Mouse (Mus musculus): Measurements from ENCODE around the gene Txndc16. TPM values are rescaled to one million over a fixed set of nuclear protein-coding genes. Genes with fewer than 3 reads are reported as not detected.

Gene Txndc16
- total RNA-seq, 2 experiments from 2014 or later: 13.1 to 14.7 TPM

GRCm38 (mm10) chr14:45155511-45156173, 64.5 kb downstream of the Txndc16 start:
- no peak for DNase-seq (ENCODE audit: low spot score in 2 of 2)

- no peak for DNase-seq (ENCODE audit: low spot score in 2 of 2)
Observed at GRCm38 (mm10) chr14:45153258-45153657, 66.9 kb downstream of the Txndc16 start.

GRCm38 (mm10) chr14:45142511-45142910, 77.6 kb downstream of the Txndc16 start:
- DNase-seq (ENCODE audit: low spot score in 2 of 2): peak in 1 of 2 experiments; percentile 19

- no peak for DNase-seq (ENCODE audit: low spot score in 2 of 2)
Observed at GRCm38 (mm10) chr14:45140344-45141080, 79.6 kb downstream of the Txndc16 start.

GRCm38 (mm10) chr14:45135961-45136360, 84.2 kb downstream of the Txndc16 start:
- no peak for DNase-seq (ENCODE audit: low spot score in 2 of 2)

GRCm38 (mm10) chr14:45135560-45135959, 84.6 kb downstream of the Txndc16 start:
- no peak for DNase-seq (ENCODE audit: low spot score in 2 of 2)

DNA sequence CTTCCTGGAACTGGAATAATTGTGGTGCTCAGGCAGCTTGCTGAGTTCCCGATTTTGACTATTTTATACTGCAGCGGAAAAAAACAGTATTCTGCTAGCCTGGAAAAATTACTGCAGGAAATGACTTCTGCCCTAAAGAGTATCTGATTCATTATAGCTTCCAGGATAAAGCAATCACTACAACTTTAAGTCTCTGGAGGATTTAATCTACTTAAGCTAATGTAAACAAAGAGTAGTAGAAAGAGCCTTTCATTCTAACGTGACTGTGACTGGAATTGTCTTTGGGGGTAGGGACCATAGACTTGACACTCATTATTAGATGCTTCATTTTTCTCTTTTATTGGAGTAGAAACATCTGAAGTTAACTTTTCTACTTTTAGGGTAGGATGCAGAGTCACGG, 101.8 kb downstream of the Txndc16 start:
- no peak for DNase-seq (ENCODE audit: low spot score in 2 of 2)

DNA sequence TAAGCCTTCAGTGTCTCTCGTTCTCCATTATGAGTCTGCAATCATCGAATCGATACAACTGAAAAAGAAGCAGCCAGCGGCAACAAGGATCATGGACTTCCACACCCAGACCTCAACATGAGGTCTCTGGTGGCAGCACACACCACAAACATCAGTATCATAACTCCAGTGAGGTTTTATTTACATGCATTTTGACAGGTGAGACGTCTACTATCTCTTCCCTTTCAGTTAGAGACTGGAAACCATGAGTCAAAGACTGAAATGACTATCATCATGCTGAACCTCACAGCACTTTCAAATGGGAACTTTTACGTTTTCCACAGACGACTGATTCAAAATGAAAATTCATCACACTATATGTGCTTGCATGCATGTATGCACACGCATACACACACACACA, 117.9 kb downstream of the Txndc16 start:
- DNase-seq (ENCODE audit: low spot score in 2 of 2): no peak

GRCm38 (mm10) chr14:45092327-45092726, 127.8 kb downstream of the Txndc16 start:
- no peak for DNase-seq (ENCODE audit: low spot score in 2 of 2)

DNA sequence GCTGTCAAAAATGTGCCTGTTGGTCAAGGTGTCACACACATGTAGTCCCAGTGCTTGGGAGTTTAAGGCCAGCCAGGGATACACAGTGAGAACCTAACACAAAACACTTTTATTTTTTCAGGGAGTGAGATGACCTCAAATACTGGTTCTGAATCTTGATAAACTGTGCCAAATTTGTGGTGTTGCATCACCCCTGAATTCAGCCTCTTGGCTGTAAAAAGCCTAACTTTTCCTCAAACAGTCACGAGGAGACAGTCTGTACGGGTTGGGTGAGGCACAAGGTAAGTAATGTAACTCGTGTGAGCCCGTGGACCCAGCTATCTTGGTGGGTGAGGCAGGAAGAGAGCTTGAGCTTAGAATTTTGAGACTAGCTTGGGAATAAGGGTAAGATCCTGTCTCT, 130.1 kb downstream of the Txndc16 start:
- no peak for DNase-seq (ENCODE audit: low spot score in 2 of 2)

DNA sequence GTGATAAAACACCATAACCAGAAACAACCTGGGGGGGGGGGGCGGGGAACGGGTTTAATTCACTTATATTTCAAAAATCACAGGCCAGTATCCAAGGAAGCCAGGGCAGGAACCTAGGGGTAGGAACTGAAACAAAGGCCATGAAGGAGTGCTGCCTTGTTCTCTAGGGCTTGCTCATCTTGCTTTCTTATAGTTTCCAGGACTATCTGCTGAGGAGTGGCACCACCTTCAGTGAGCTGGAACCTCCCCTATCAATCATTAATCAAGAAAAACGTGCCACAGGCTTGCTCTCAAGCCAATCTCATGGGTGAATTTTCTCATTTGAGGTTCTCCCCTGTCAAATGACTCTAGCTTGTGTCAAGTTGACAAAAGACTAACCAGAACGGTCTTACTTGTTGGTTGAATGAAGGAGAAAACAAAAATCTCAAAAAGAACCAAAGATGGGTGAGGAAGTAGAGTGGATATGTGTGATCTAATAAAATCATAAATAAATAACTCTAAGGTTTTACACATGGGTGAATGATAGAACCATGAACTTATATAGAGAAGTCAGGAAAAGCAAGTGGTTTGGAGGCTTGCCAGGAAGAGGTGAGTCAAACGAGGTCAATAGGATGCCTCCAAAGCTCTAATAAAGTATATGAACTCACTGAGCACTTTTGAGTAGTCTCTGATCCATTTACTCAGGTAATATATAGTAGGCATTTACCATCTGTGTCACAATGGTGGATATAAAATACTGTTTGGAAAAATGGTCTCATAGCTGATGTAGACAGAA, 134.3 kb downstream of the Txndc16 start:
- DNase-seq (ENCODE audit: low spot score in 2 of 2): no peak

DNA sequence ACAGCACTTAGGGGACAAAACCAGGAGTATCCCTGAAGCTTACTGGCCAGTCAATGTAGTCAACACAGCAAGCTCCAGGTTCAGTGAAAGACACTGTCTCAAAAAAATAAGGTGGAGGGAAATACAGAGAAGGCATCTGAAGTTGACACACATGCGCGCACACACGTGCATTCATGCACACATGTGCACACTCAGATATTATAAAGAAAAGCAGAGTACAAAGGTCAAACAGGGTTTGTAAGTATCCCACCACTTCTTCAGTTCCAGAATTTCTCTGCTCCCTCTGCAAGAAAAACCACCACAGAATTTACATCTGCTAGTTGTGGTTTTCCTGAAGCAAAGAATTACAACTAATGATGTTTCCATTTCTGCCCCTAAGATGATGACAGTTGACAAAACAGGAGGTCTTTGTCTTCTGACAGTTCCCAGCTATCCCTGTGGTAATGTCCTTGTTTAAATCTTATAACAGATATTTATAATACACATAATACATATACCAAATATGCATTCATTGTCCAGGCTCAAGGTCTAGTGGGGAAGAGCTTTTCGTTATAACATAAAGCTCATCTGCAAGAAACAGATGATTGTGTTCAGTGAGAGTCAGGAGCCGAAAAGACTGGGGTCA, 135.4 kb downstream of the Txndc16 start:
- DNase-seq (ENCODE audit: low spot score in 2 of 2): no peak

DNA sequence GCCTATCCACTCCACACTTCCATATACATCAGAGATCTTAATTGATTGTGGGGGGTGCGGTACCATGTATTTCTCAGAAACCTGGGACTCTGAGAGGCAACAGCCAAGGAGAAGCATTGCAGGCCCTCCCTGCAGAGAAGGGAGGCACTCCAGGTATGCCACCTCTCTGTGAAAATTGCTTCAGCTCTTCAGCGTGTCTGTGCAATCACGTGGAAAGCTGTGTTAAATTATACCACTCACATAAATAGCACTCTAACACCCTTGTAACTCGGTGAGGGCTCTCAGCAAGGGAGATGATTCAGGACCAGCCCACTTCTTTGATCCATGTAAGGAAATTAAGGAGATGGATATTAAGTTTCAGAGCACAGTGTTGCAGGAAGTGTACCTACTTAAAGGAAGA, 136.6 kb downstream of the Txndc16 start:
- no peak for DNase-seq (ENCODE audit: low spot score in 2 of 2)

Other genes starting within 250 kb of the Txndc16 start
- under 1 TPM; 0.37 to 0.62 TPM for gene Ptger2, start 232.1 kb downstream of the Txndc16 start, total RNA-seq (2021)
- gene Gpr137c, start 611 bp downstream of the Txndc16 start, total RNA-seq (2021): 1 to 10 TPM; 3.0 to 5.0 TPM
- 10 to 100 TPM; 11.1 to 16.8 TPM for gene Ero1l, start 98.4 kb upstream of the Txndc16 start, total RNA-seq (2021)
- gene Psmc6, start 109.5 kb upstream of the Txndc16 start, total RNA-seq (2021): 100 to 1,000 TPM; 116 to 134 TPM
- gene Styx, start 130.8 kb upstream of the Txndc16 start, total RNA-seq (2021): 10 to 100 TPM; 62.3 to 69.6 TPM
- gene Gnpnat1, start 184.6 kb upstream of the Txndc16 start, total RNA-seq (2021): 10 to 100 TPM; 16.2 to 18.8 TPM